Mouse (Mus musculus): ENCODE data around the gene Mybph.

DNA sequence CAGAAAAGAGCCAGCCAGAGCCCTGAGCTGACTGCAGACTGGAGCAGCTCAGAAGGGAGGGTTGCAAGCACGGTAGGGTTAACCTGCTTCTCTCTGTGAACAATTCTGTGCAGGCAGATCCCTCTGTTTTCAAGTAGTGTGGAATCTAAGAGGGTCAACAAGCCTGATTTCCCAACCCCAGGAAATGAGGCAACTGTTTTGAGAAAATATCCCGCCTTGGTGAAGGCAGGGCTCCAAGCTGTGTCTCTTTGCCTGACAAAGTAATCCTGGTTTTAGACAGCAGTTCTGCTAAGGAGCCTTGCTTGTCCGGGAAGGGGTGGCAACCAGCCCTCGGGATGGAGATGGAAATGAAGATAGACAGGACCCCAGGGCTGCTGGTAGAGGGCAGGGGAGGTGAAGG, 28.8 kb upstream of the Mybph start:
- TF ChIP-seq CTCF (IDR thresholded peaks at IDR 0.05; ENCODE audit: low read depth) (no peak), EP300 (IDR thresholded peaks at IDR 0.05; ENCODE audit: low read depth) (no peak)
